16 mouse cellular contexts compared by ENCODE assay signal in the genomic region with DNA sequence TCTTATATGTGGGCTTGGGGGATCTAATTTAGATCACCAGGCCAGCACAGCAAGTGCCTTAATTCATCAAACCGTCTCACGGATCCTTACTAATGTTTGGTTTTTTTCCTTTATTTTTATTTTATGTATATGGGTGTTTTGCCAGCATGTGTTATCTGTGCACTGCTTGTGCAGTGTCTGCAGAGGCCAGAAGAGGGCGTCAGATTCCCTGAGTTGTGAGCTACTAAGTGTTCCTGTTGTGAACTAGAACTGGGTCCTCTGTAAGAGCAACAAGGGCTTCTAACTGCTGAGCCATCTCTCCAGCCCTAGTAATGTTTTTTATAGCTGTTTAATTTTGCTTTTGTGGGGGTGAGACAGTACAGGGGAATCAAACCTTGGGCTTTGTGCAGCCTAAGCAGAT. TPM values are rescaled to one million over a fixed set of nuclear protein-coding genes. Genes with fewer than 3 reads are reported as not detected.
DNase-seq lines count a peak whose midpoint lies in the region; ATAC-seq and TF ChIP-seq lines count a peak whose summit lies in the region.
"Had no signal": no experiment of that assay in that cellular context is flagged by ENCODE, and none has a peak within 500 bp of the region (broad histone marks: within the 10 kb centered on the region; RNA-seq: fewer than 3 reads in every experiment).

No protein-coding gene starts in this region.

- no peak for TF ChIP-seq POLR2A in bone marrow macrophage, adult 2 months (IDR thresholded peaks at IDR 0.05; ENCODE audit: borderline replicate concordance, low read depth, low read length)

- H3K9me3 ChIP-seq in intestine, postnatal 0 days (ENCODE audit: control insufficient read depth): no peaks in the 10 kb centered on the region
- no peaks in the 10 kb centered on the region for H3K9me3 ChIP-seq in intestine, embryonic 16.5 days (ENCODE audit: control insufficient read depth, low read length)
- no peaks in the 10 kb centered on the region for H3K9me3 ChIP-seq in stomach, postnatal 0 days (ENCODE audit: control insufficient read depth, low read length)
- H3K9me3 ChIP-seq in hindbrain, embryonic 11.5 days (ENCODE audit: control insufficient read depth, low read length): no peaks in the 10 kb centered on the region
- H3K9me3 ChIP-seq: forebrain, embryonic 12.5 days; midbrain, embryonic 12.5 days had no signal

- no peaks in the 10 kb centered on the region for H3K27me3 ChIP-seq in intestine, postnatal 0 days (replicated peaks; ENCODE audit: control insufficient read depth, insufficient read depth, low read length)
- no peaks in the 10 kb centered on the region for H3K27me3 ChIP-seq in intestine, embryonic 16.5 days (replicated peaks; ENCODE audit: control insufficient read depth, insufficient read depth, low read length)
- H3K27me3 ChIP-seq in stomach, postnatal 0 days (ENCODE audit: control insufficient read depth, insufficient read depth, low read length): no peaks in the 10 kb centered on the region
- no peaks in the 10 kb centered on the region for H3K27me3 ChIP-seq in hindbrain, embryonic 11.5 days (ENCODE audit: control insufficient read depth, insufficient read depth, low read length)
- H3K27me3 ChIP-seq: forebrain, embryonic 12.5 days; midbrain, embryonic 12.5 days had no signal

- no peaks in the 10 kb centered on the region for H3K36me3 ChIP-seq in intestine, postnatal 0 days (ENCODE audit: control insufficient read depth, insufficient read depth)
- no peaks in the 10 kb centered on the region for H3K36me3 ChIP-seq in intestine, embryonic 16.5 days (ENCODE audit: control insufficient read depth, insufficient read depth, low read length)
- H3K36me3 ChIP-seq in stomach, postnatal 0 days (ENCODE audit: control insufficient read depth, insufficient read depth, low read length): no peaks in the 10 kb centered on the region
- H3K36me3 ChIP-seq in hindbrain, embryonic 11.5 days (ENCODE audit: control insufficient read depth, insufficient read depth, low read length): no peaks in the 10 kb centered on the region
- H3K36me3 ChIP-seq: forebrain, embryonic 12.5 days; midbrain, embryonic 12.5 days had no signal

- H3K4me1 ChIP-seq in intestine, postnatal 0 days (replicated peaks; ENCODE audit: control insufficient read depth, insufficient read depth, low read length): peaks cover 4% of the 10 kb centered on the region; the same call in 1 of the 2 replicates
- H3K4me1 ChIP-seq in intestine, embryonic 16.5 days (ENCODE audit: control insufficient read depth, insufficient read depth, low read length): peaks cover 7% of the 10 kb centered on the region; the same call in 1 of the 2 replicates
- H3K4me1 ChIP-seq in bone marrow macrophage, adult 2 months (ENCODE audit: control insufficient read depth, insufficient read depth, low read length): no peaks in the 10 kb centered on the region
- no peaks in the 10 kb centered on the region for H3K4me1 ChIP-seq in stomach, postnatal 0 days (replicated peaks; ENCODE audit: control insufficient read depth, insufficient read depth)
- H3K4me1 ChIP-seq in hindbrain, embryonic 11.5 days (replicated peaks; ENCODE audit: control insufficient read depth, insufficient read depth, low read length): no peaks in the 10 kb centered on the region

- no peak overlapping the region for H3K9ac ChIP-seq in intestine, postnatal 0 days (ENCODE audit: low read depth, low read length)
- H3K9ac ChIP-seq in intestine, embryonic 16.5 days (ENCODE audit: low read depth, low read length): no peak overlapping the region
- H3K9ac ChIP-seq in stomach, postnatal 0 days (ENCODE audit: low read length): no peak overlapping the region
- no peak overlapping the region for H3K9ac ChIP-seq in hindbrain, embryonic 11.5 days (ENCODE audit: low read depth, low read length)
- H3K9ac ChIP-seq: forebrain, embryonic 12.5 days; midbrain, embryonic 12.5 days had no signal

- TF ChIP-seq CTCF in intestine, postnatal 0 days (IDR thresholded peaks at IDR 0.05; ENCODE audit: low read depth): peak; percentile 51
- peak; percentile 19; the same call in 1 of the 2 replicates for TF ChIP-seq CTCF in bone marrow macrophage, adult 2 months (IDR thresholded peaks at IDR 0.05; ENCODE audit: low read depth, low read length)
- TF ChIP-seq CTCF in stomach, postnatal 0 days (IDR thresholded peaks at IDR 0.05; ENCODE audit: low read depth): peak; percentile 42

- peak; percentile 10 for DNase-seq in thymus, postnatal 14 days
- no peak for DNase-seq in thymus, adult 18-20 months
- no peak for DNase-seq in stomach, postnatal 0 days (ENCODE audit: low spot score)
- no peak for DNase-seq in hindbrain, embryonic 11.5 days (ENCODE audit: low spot score)
- DNase-seq: cerebellum, postnatal 36 days; kidney, adult 8-10 months had no signal

- H3K4me2 ChIP-seq in intestine, postnatal 0 days (replicated peaks; ENCODE audit: low read depth): no peak overlapping the region
- no peak overlapping the region for H3K4me2 ChIP-seq in intestine, embryonic 16.5 days (ENCODE audit: low read depth, low read length)
- H3K4me2 ChIP-seq in stomach, postnatal 0 days (replicated peaks; ENCODE audit: low read depth): no peak overlapping the region
- no peak overlapping the region for H3K4me2 ChIP-seq in hindbrain, embryonic 11.5 days (replicated peaks; ENCODE audit: low read depth, low read length)
- H3K4me2 ChIP-seq: forebrain, embryonic 12.5 days; heart, embryonic 11.5 days; midbrain, embryonic 12.5 days had no signal

- TF ChIP-seq EP300 in stomach, postnatal 0 days (optimal IDR thresholded peaks at IDR 0.05): no peak

- H3K27ac ChIP-seq in intestine, postnatal 0 days (ENCODE audit: low read depth, low read length): no peak overlapping the region
- no peak overlapping the region for H3K27ac ChIP-seq in intestine, embryonic 16.5 days (ENCODE audit: low read length)
- H3K27ac ChIP-seq in bone marrow macrophage, adult 2 months (ENCODE audit: insufficient read depth, low read depth, low read length): no peak overlapping the region
- no peak overlapping the region for H3K27ac ChIP-seq in stomach, postnatal 0 days (replicated peaks)
- H3K27ac ChIP-seq in hindbrain, embryonic 11.5 days (ENCODE audit: low read depth, low read length): no peak overlapping the region
- H3K27ac ChIP-seq: forebrain, embryonic 12.5 days had no signal

- WGBS in intestine, postnatal 0 days: 52% methylated on average over 3 of the region's 3 CpGs
- 49% methylated on average over 3 of the region's 3 CpGs for WGBS in intestine, embryonic 16.5 days
- WGBS in stomach, postnatal 0 days: 49% methylated on average over 3 of the region's 3 CpGs
- WGBS in hindbrain, embryonic 11.5 days: 58% methylated on average over 3 of the region's 3 CpGs

- no peak for ATAC-seq in intestine, postnatal 0 days
- no peak for ATAC-seq in intestine, embryonic 16.5 days
- no peak for ATAC-seq in stomach, postnatal 0 days (ENCODE audit: low FRiP score, low TSS enrichment)
- ATAC-seq in monocyte, adult 5-6 weeks (replicated peaks; ENCODE audit: insufficient number of reproducible peaks, low FRiP score, low TSS enrichment, poor library complexity, severe bottlenecking): no peak
- ATAC-seq in hindbrain, embryonic 11.5 days (ENCODE audit: low FRiP score): no peak
- ATAC-seq: activated CD4-positive, CD25-positive, alpha-beta regulatory T cell, adult 4 months had no signal

- no peak overlapping the region for H3K4me3 ChIP-seq in intestine, postnatal 0 days (ENCODE audit: low read depth, low read length)
- no peak overlapping the region for H3K4me3 ChIP-seq in intestine, embryonic 16.5 days (ENCODE audit: low read length)
- H3K4me3 ChIP-seq in bone marrow macrophage, adult 2 months (ENCODE audit: insufficient read depth, low read length): no peak overlapping the region
- H3K4me3 ChIP-seq in stomach, postnatal 0 days (ENCODE audit: low read depth, low read length): no peak overlapping the region
- H3K4me3 ChIP-seq in hindbrain, embryonic 11.5 days (ENCODE audit: low read depth, low read length): no peak overlapping the region
- H3K4me3 ChIP-seq: forebrain, embryonic 12.5 days; midbrain, embryonic 12.5 days had no signal

RNA-seq across cellular contexts. Expression of gene Tlk2, which starts 23.8 kb away (rescaled TPM):
- 8.8 and 8.9 TPM in 2 replicates for polyA plus RNA-seq in intestine, postnatal 0 days (2015; fragmentation: Nextera tagmentation; extraction: Ambion mirVana)
- 8.4 and 9.3 TPM in 2 replicates for polyA plus RNA-seq in intestine, embryonic 16.5 days (2015; fragmentation: Nextera tagmentation; extraction: Ambion mirVana)
- polyA plus RNA-seq in bone marrow macrophage, adult 2 months (2012; ENCODE audit: insufficient read depth, insufficient read length, missing spikeins): 28.0 and 35.3 TPM in 2 replicates
- 7.4 and 8.4 TPM in 2 replicates for polyA plus RNA-seq in stomach, postnatal 0 days (2015; fragmentation: Nextera tagmentation; extraction: Ambion mirVana)
- total RNA-seq in monocyte, adult 5-6 weeks (2017): 121 to 139 TPM (median 122 TPM) in 3 replicates
- 29.2 and 30.5 TPM in 2 replicates for polyA plus RNA-seq in hindbrain, embryonic 11.5 days (2014; fragmentation: Nextera tagmentation; extraction: Ambion mirVana)

RNA-seq across cellular contexts. Expression of gene Gm10842, which starts 55.7 kb away (rescaled TPM):
- not detected in 2 replicates for polyA plus RNA-seq in intestine, postnatal 0 days (2015; fragmentation: Nextera tagmentation; extraction: Ambion mirVana)
- not detected in 2 replicates for polyA plus RNA-seq in intestine, embryonic 16.5 days (2015; fragmentation: Nextera tagmentation; extraction: Ambion mirVana)
- not detected in 2 replicates for polyA plus RNA-seq in bone marrow macrophage, adult 2 months (2012; ENCODE audit: insufficient read depth, insufficient read length, missing spikeins)
- polyA plus RNA-seq in stomach, postnatal 0 days (2015; fragmentation: Nextera tagmentation; extraction: Ambion mirVana): not detected in 2 replicates
- total RNA-seq in monocyte, adult 5-6 weeks (2017): not detected in 3 replicates
- not detected in 2 replicates for polyA plus RNA-seq in hindbrain, embryonic 11.5 days (2014; fragmentation: Nextera tagmentation; extraction: Ambion mirVana)
- total RNA-seq: left cerebral cortex, postnatal 25 days had no signal
- polyA plus RNA-seq: activated CD4-positive, CD25-positive, alpha-beta regulatory T cell, adult 4 months; forebrain, embryonic 12.5 days; heart, embryonic 11.5 days; midbrain, embryonic 12.5 days; testis, adult 2 months had no signal
